Mouse (Mus musculus): ENCODE measurements at regions not wholly inside any gene's neighbourhood (a gene's known extent, or its start where the extent isn't known, plus 50 kb on each side); places are given as distances from the start of the nearest gene placed in this dataset.

DNA sequence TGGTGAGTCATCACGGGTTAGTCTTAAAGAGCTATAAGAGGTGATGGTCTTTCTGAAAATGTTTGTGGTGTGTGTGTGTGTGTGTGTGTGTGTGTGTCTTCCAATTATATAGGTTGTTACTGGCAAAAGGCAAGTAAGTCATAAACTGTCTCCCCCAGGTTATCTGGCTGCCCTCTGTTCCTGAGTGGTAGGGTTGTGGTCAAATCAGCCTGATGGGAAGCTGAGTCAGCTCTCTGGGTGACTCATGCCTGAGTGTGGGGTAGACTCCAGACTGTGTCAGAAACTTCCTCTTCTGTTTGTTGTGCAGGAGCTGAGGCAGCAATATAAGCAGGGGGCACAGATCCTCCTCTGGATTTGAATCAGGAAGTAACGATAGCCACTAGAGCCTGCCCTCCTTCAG, 656.8 kb upstream of the Tgif2lx2 start:
- peak; percentile 100 for ATAC-seq (replicated peaks in 1 of 2; ENCODE audit: insufficient read depth in 1 of 2, low FRiP score in 2 of 2, low TSS enrichment in 1 of 2, low read depth in 1 of 2, poor library complexity in 2 of 2, severe bottlenecking in 2 of 2)
